ENCODE assay signal across 8 mouse cellular contexts in the genomic region with DNA sequence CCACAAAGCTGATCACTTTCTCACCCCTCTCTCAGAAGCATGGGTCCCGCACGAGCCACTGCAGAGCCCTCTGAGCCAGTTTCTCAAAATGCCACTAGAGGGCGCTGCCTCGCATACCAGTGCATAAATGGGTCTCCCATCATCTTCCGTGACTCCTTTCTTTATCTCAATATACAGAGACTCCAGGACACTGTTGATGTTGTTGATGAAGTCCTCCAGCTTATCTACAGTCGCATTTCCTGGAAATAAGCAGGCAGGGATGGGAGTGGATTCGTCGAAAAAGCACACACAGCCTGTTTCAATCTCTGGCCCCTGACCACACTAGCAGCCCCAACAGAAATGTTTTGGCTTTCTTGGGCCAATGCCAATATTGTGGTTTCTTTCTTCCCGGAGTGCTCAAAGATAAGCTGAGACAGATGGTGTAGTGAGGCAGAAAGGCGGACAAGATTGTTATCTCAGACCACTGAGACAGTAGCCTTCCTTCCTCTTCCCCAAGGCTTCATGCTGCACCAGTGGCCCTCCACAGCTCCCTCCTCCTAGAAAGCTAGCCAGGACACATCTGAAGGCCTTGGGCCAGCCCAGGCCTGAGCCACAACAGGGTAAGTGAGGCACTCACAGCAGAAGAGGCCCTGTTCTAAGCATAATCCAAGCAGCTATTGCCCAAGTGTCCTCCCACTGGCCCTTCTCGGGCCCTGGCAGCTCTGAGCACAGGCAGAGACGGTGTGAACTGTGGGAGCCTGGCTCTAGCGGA. TPM values are rescaled to one million over a fixed set of nuclear protein-coding genes. Genes with fewer than 3 reads are reported as not detected.
DNase-seq lines count a peak whose midpoint lies in the region; ATAC-seq and TF ChIP-seq lines count a peak whose summit lies in the region.

No protein-coding gene starts in this region.

- TF ChIP-seq CTCF in heart, adult 2 months (IDR thresholded peaks at IDR 0.05) = no peak; the same call in 1 of the 2 replicates
- TF ChIP-seq CTCF in kidney, adult 2 months (conservative IDR thresholded peaks at IDR 0.05; ENCODE audit: insufficient read depth, insufficient read length, low read depth, low read length) = peak; percentile 85
- TF ChIP-seq CTCF in spleen, adult 2 months (IDR thresholded peaks at IDR 0.05; ENCODE audit: extremely low read depth, insufficient read depth, insufficient read length, insufficient replicate concordance) = peak; percentile 85; the same call in 1 of the 2 replicates

- H3K27ac ChIP-seq in embryonic facial prominence, embryonic 12.5 days = peak overlapping the region; percentile 86
- H3K27ac ChIP-seq in heart, adult 2 months = peak overlapping the region; percentile 84
- H3K27ac ChIP-seq in kidney, adult 2 months (ENCODE audit: insufficient read depth, low read depth, low read length) = peak overlapping the region; percentile 14
- H3K27ac ChIP-seq in limb, embryonic 13.5 days = peak overlapping the region; percentile 84
- peak overlapping the region; percentile 53 for H3K27ac ChIP-seq in midbrain, embryonic 15.5 days
- peak overlapping the region; percentile 87 for H3K27ac ChIP-seq in spleen, adult 2 months (ENCODE audit: insufficient read depth, low read length)

- no peak for TF ChIP-seq POLR2A in heart, adult 2 months (IDR thresholded peaks at IDR 0.05; ENCODE audit: insufficient read depth, low read depth, low read length)
- TF ChIP-seq POLR2A in kidney, adult 2 months (IDR thresholded peaks at IDR 0.05; ENCODE audit: low read depth, low read length) = no peak
- no peak for TF ChIP-seq POLR2A in spleen, adult 2 months (IDR thresholded peaks at IDR 0.05; ENCODE audit: low read depth, low read length)

- peak; percentile 80 for TF ChIP-seq EP300 in heart, adult 2 months (IDR thresholded peaks at IDR 0.05; ENCODE audit: insufficient read depth, low read depth, low read length)

- no peak overlapping the region for H3K4me2 ChIP-seq in embryonic facial prominence, embryonic 12.5 days (replicated peaks)
- H3K4me2 ChIP-seq in limb, embryonic 13.5 days (replicated peaks) = no peak overlapping the region; the same call in 1 of the 2 replicates
- H3K4me2 ChIP-seq in midbrain, embryonic 15.5 days = no peak overlapping the region

- DNase-seq in 3134 (ENCODE audit: extremely low read depth, insufficient read length, low spot score) = peak; percentile 51
- peak; percentile 79 for DNase-seq in adrenal gland, postnatal 25 days
- peak; percentile 81 to 83 for DNase-seq in heart, adult 2 months
- peak; percentile 83 for DNase-seq in kidney, adult 2 months
- peak; percentile 70 to 79 for DNase-seq in spleen, adult 2 months (ENCODE audit: low read depth in 1 of 2, low spot score in 2 of 2)

- no peaks in the 10 kb centered on the region for H3K27me3 ChIP-seq in embryonic facial prominence, embryonic 12.5 days
- no peaks in the 10 kb centered on the region for H3K27me3 ChIP-seq in heart, adult 2 months (ENCODE audit: control insufficient read depth, insufficient read depth, low read length)
- H3K27me3 ChIP-seq in kidney, adult 2 months (replicated peaks; ENCODE audit: control insufficient read depth, insufficient read depth, low read length) = no peaks in the 10 kb centered on the region
- H3K27me3 ChIP-seq in limb, embryonic 13.5 days = no peaks in the 10 kb centered on the region
- no peaks in the 10 kb centered on the region for H3K27me3 ChIP-seq in midbrain, embryonic 15.5 days (replicated peaks)
- no peaks in the 10 kb centered on the region for H3K27me3 ChIP-seq in spleen, adult 2 months (ENCODE audit: control insufficient read depth, insufficient read depth, low read length)

- peaks cover 33% of the 10 kb centered on the region for H3K36me3 ChIP-seq in embryonic facial prominence, embryonic 12.5 days
- peaks cover 4% of the 10 kb centered on the region; the same call in 1 of the 2 replicates for H3K36me3 ChIP-seq in heart, adult 2 months (ENCODE audit: control insufficient read depth, insufficient read depth, low read length)
- H3K36me3 ChIP-seq in kidney, adult 2 months (ENCODE audit: control insufficient read depth, insufficient read depth, low read length) = peaks cover 2% of the 10 kb centered on the region; the same call in 1 of the 2 replicates
- peaks cover 36% of the 10 kb centered on the region for H3K36me3 ChIP-seq in limb, embryonic 13.5 days
- H3K36me3 ChIP-seq in midbrain, embryonic 15.5 days (replicated peaks) = peaks cover 6% of the 10 kb centered on the region
- peaks cover 31% of the 10 kb centered on the region for H3K36me3 ChIP-seq in spleen, adult 2 months (ENCODE audit: control insufficient read depth, insufficient read depth, low read length)

- peaks cover 35% of the 10 kb centered on the region for H3K4me1 ChIP-seq in embryonic facial prominence, embryonic 12.5 days
- H3K4me1 ChIP-seq in heart, adult 2 months (ENCODE audit: control insufficient read depth, insufficient read depth, low read length) = peaks cover 24% of the 10 kb centered on the region
- peaks cover 5% of the 10 kb centered on the region; the same call in 1 of the 2 replicates for H3K4me1 ChIP-seq in kidney, adult 2 months (ENCODE audit: control insufficient read depth, insufficient read depth, low read length)
- H3K4me1 ChIP-seq in limb, embryonic 13.5 days = peaks cover 40% of the 10 kb centered on the region
- peaks cover 13% of the 10 kb centered on the region for H3K4me1 ChIP-seq in midbrain, embryonic 15.5 days
- H3K4me1 ChIP-seq in spleen, adult 2 months (ENCODE audit: control insufficient read depth, insufficient read depth, insufficient read length) = peaks cover 41% of the 10 kb centered on the region

- H3K9me3 ChIP-seq in embryonic facial prominence, embryonic 12.5 days = no peaks in the 10 kb centered on the region
- H3K9me3 ChIP-seq in limb, embryonic 13.5 days = no peaks in the 10 kb centered on the region
- H3K9me3 ChIP-seq in midbrain, embryonic 15.5 days = no peaks in the 10 kb centered on the region

- H3K79me2 ChIP-seq in heart, adult 2 months (replicated peaks; ENCODE audit: control insufficient read depth, insufficient read depth, low read length) = no peaks in the 10 kb centered on the region

- peak; percentile 53 for ATAC-seq in embryonic facial prominence, embryonic 12.5 days (ENCODE audit: insufficient number of reproducible peaks, insufficient read depth, low FRiP score, low TSS enrichment)
- ATAC-seq in limb, embryonic 13.5 days (ENCODE audit: low FRiP score, low read depth) = peak; percentile 70
- ATAC-seq in midbrain, embryonic 15.5 days (replicated peaks) = peak; percentile 59

- H3K9ac ChIP-seq in embryonic facial prominence, embryonic 12.5 days = no peak overlapping the region
- H3K9ac ChIP-seq in heart, adult 2 months (ENCODE audit: low read depth, low read length) = peak overlapping the region; percentile 23
- 0 out of 2 replicates have a peak overlapping the region, but pooled peaks have one; percentile 35 for H3K9ac ChIP-seq in limb, embryonic 13.5 days
- no peak overlapping the region for H3K9ac ChIP-seq in midbrain, embryonic 15.5 days

- intact Hi-C loops in heart, adult 2 months (cut with DNase I) = loop anchor here (1.0 to 2.0 kb wide), 4 partner anchors 19 to 167 kb away; a partner anchor contains a TSS

- 26% methylated on average over 13 of the region's 13 CpGs for WGBS in embryonic facial prominence, embryonic 12.5 days
- WGBS in heart, adult 2 months = 18% methylated on average over 13 of the region's 13 CpGs
- 32% methylated on average over 13 of the region's 13 CpGs for WGBS in kidney, adult 2 months
- WGBS in limb, embryonic 13.5 days = 29% methylated on average over 13 of the region's 13 CpGs
- 35% methylated on average over 13 of the region's 13 CpGs for WGBS in midbrain, embryonic 15.5 days
- 7% methylated on average over 13 of the region's 13 CpGs for WGBS in spleen, adult 2 months

- H3K4me3 ChIP-seq in embryonic facial prominence, embryonic 12.5 days = no peak overlapping the region
- no peak overlapping the region for H3K4me3 ChIP-seq in heart, adult 2 months
- H3K4me3 ChIP-seq in kidney, adult 2 months (ENCODE audit: insufficient read depth, low read depth, low read length) = no peak overlapping the region
- no peak overlapping the region for H3K4me3 ChIP-seq in limb, embryonic 13.5 days
- no peak overlapping the region for H3K4me3 ChIP-seq in midbrain, embryonic 15.5 days
- H3K4me3 ChIP-seq in spleen, adult 2 months (ENCODE audit: extremely low read depth, insufficient read depth, insufficient read length) = no peak overlapping the region

RNA-seq across cellular contexts. Expression of a gene that starts 19.2 kb away (rescaled TPM):
- 44.4 and 58.5 TPM in 2 replicates for total RNA-seq in adrenal gland, postnatal 25 days (2021)
- 121 and 123 TPM in 2 replicates for polyA plus RNA-seq in embryonic facial prominence, embryonic 12.5 days (2016; fragmentation: Nextera tagmentation; extraction: Ambion mirVana)
- 10 to 100 TPM; 25.6 to 33.1 TPM for total RNA-seq in heart, adult 2 months (2021)
- polyA plus RNA-seq in heart, adult 2 months (2012; rRNA removed) = 41.9 and 66.5 TPM in 2 replicates
- polyA plus RNA-seq in kidney, adult 2 months (2012; rRNA removed) = 38.4 and 46.0 TPM in 2 replicates
- 121 and 122 TPM in 2 replicates for polyA plus RNA-seq in limb, embryonic 13.5 days (2015; fragmentation: Nextera tagmentation; extraction: Ambion mirVana)
- 88.3 and 92.3 TPM in 2 replicates for polyA plus RNA-seq in midbrain, embryonic 15.5 days (2015; fragmentation: Nextera tagmentation; extraction: Ambion mirVana)
- polyA plus RNA-seq in spleen, adult 2 months (2012; rRNA removed) = 38.4 and 42.4 TPM in 2 replicates

RNA-seq across cellular contexts. Expression of a gene that starts 27.7 kb away (rescaled TPM):
- 4.9 and 6.3 TPM in 2 replicates for total RNA-seq in adrenal gland, postnatal 25 days (2021)
- polyA plus RNA-seq in embryonic facial prominence, embryonic 12.5 days (2016; fragmentation: Nextera tagmentation; extraction: Ambion mirVana) = 11.8 and 12.1 TPM in 2 replicates
- 1 to 10 TPM; 3.0 to 4.4 TPM for total RNA-seq in heart, adult 2 months (2021)
- 4.6 and 5.2 TPM in 2 replicates for polyA plus RNA-seq in heart, adult 2 months (2012; rRNA removed)
- polyA plus RNA-seq in kidney, adult 2 months (2012; rRNA removed) = 3.2 and 3.3 TPM in 2 replicates
- 11.1 and 12.5 TPM in 2 replicates for polyA plus RNA-seq in limb, embryonic 13.5 days (2015; fragmentation: Nextera tagmentation; extraction: Ambion mirVana)
- polyA plus RNA-seq in midbrain, embryonic 15.5 days (2015; fragmentation: Nextera tagmentation; extraction: Ambion mirVana) = 5.1 and 5.2 TPM in 2 replicates
- 3.8 and 3.9 TPM in 2 replicates for polyA plus RNA-seq in spleen, adult 2 months (2012; rRNA removed)

Comparison
In these comparisons a context has a peak if more than half of its experiments do, and no peak if none do; other contexts are left out.
1. H3K27ac ChIP-seq: peak in every context shown above with its lines; median percentile 87 in spleen, adult 2 months; 86 in embryonic facial prominence, embryonic 12.5 days; 84 in heart, adult 2 months; 84 in limb, embryonic 13.5 days; 53 in midbrain, embryonic 15.5 days; 14 in kidney, adult 2 months.
2. H3K9ac ChIP-seq: peak in heart, adult 2 months (single experiment) and limb, embryonic 13.5 days (single experiment); none in embryonic facial prominence, embryonic 12.5 days (single experiment) and midbrain, embryonic 15.5 days (single experiment).
3. Peak in every context shown above with its lines, with median percentiles within 50 percentile points of each other: DNase-seq and ATAC-seq.